20 mouse cellular contexts compared by ENCODE assay signal in genomic region chr4:154214075-154214474, GRCm38 (mm10). TPM values are rescaled to one million over a fixed set of nuclear protein-coding genes. Genes with fewer than 3 reads are reported as not detected.
DNase-seq lines count a peak whose midpoint lies in the region; ATAC-seq lines count a peak whose summit lies in the region.
"Had no signal": no experiment of that assay in that cellular context is flagged by ENCODE, and none has a peak within 500 bp of the region (broad histone marks: within the 10 kb centered on the region; RNA-seq: fewer than 3 reads in every experiment).

No protein-coding gene starts in this region.

- H3K27ac ChIP-seq in heart, embryonic 14.5 days (replicated peaks in 1 of 2; ENCODE audit: control insufficient read depth in 1 of 2, insufficient read depth in 1 of 2, low read depth in 2 of 2, low read length in 2 of 2), result peak overlapping the region; percentile 63 to 66
- no peak overlapping the region for H3K27ac ChIP-seq in heart, embryonic 11.5 days (ENCODE audit: low read depth, low read length)
- H3K27ac ChIP-seq in liver, embryonic 13.5 days, result no peak overlapping the region
- peak overlapping the region; percentile 85 for H3K27ac ChIP-seq in embryonic facial prominence, embryonic 15.5 days (replicated peaks)
- no peak overlapping the region; the same call in 1 of the 2 replicates for H3K27ac ChIP-seq in stomach, embryonic 15.5 days
- H3K27ac ChIP-seq: forebrain, embryonic 15.5 days; hindbrain, postnatal 0 days; layer of hippocampus, adult 2 months; liver, embryonic 15.5 days; neural tube, embryonic 15.5 days had no signal

- H3K9me3 ChIP-seq in heart, embryonic 14.5 days (ENCODE audit: control insufficient read depth, low read length), result no peaks in the 10 kb centered on the region
- no peaks in the 10 kb centered on the region for H3K9me3 ChIP-seq in heart, embryonic 11.5 days (replicated peaks; ENCODE audit: control insufficient read depth, low read length)
- no peaks in the 10 kb centered on the region for H3K9me3 ChIP-seq in liver, embryonic 13.5 days (replicated peaks)
- no peaks in the 10 kb centered on the region for H3K9me3 ChIP-seq in embryonic facial prominence, embryonic 15.5 days (replicated peaks)
- H3K9me3 ChIP-seq in stomach, embryonic 15.5 days, result no peaks in the 10 kb centered on the region
- H3K9me3 ChIP-seq: forebrain, embryonic 15.5 days; liver, embryonic 15.5 days; neural tube, embryonic 15.5 days had no signal

- no peak overlapping the region for H3K4me2 ChIP-seq in heart, embryonic 14.5 days (ENCODE audit: low read length)
- no peak overlapping the region for H3K4me2 ChIP-seq in heart, embryonic 11.5 days
- H3K4me2 ChIP-seq in liver, embryonic 13.5 days, result no peak overlapping the region
- 0 out of 2 replicates have a peak overlapping the region, but pooled peaks have one; percentile 5 for H3K4me2 ChIP-seq in embryonic facial prominence, embryonic 15.5 days (replicated peaks)
- H3K4me2 ChIP-seq in stomach, embryonic 15.5 days, result no peak overlapping the region
- H3K4me2 ChIP-seq: forebrain, embryonic 15.5 days; liver, embryonic 15.5 days; neural tube, embryonic 15.5 days had no signal

- H3K4me1 ChIP-seq in heart, embryonic 14.5 days (ENCODE audit: control insufficient read depth in 2 of 2, insufficient read depth in 2 of 2, low read length in 2 of 2), result peaks cover 25 to 31% of the 10 kb centered on the region in 2 experiments
- H3K4me1 ChIP-seq in heart, embryonic 11.5 days (ENCODE audit: control insufficient read depth, insufficient read depth, low read length), result peaks cover 14% of the 10 kb centered on the region
- H3K4me1 ChIP-seq in liver, embryonic 13.5 days (replicated peaks), result peaks cover 16% of the 10 kb centered on the region
- H3K4me1 ChIP-seq in embryonic facial prominence, embryonic 15.5 days, result peaks cover 70% of the 10 kb centered on the region
- H3K4me1 ChIP-seq in stomach, embryonic 15.5 days, result peaks cover 30% of the 10 kb centered on the region
- H3K4me1 ChIP-seq: neural tube, embryonic 15.5 days had no signal

- 8% methylated on average over 5 of the region's 5 CpGs for WGBS in heart, embryonic 14.5 days
- 7% methylated on average over 5 of the region's 5 CpGs for WGBS in heart, embryonic 11.5 days (ENCODE audit: insufficient replicate concordance)
- WGBS in liver, embryonic 13.5 days (ENCODE audit: insufficient replicate concordance), result 10% methylated on average over 5 of the region's 5 CpGs
- WGBS in embryonic facial prominence, embryonic 15.5 days, result 13% methylated on average over 5 of the region's 5 CpGs
- 7% methylated on average over 5 of the region's 5 CpGs for WGBS in stomach, embryonic 15.5 days

- no peaks in the 10 kb centered on the region for H3K27me3 ChIP-seq in heart, embryonic 14.5 days (ENCODE audit: control insufficient read depth, insufficient read depth, low read length)
- H3K27me3 ChIP-seq in heart, embryonic 11.5 days (ENCODE audit: control insufficient read depth, insufficient read depth, low read length), result 0 out of 2 replicates have a peak, but pooled peaks cover 7% of the 10 kb centered on the region
- 0 out of 2 replicates have a peak, but pooled peaks cover 9% of the 10 kb centered on the region for H3K27me3 ChIP-seq in liver, embryonic 13.5 days
- no peaks in the 10 kb centered on the region for H3K27me3 ChIP-seq in embryonic facial prominence, embryonic 15.5 days
- no peaks in the 10 kb centered on the region for H3K27me3 ChIP-seq in stomach, embryonic 15.5 days (replicated peaks)
- H3K27me3 ChIP-seq: forebrain, embryonic 15.5 days; liver, embryonic 15.5 days; neural tube, embryonic 15.5 days had no signal

- H3K9ac ChIP-seq in heart, embryonic 14.5 days (ENCODE audit: low read length), result peak overlapping the region; percentile 25
- no peak overlapping the region for H3K9ac ChIP-seq in heart, embryonic 11.5 days (ENCODE audit: low read depth, low read length)
- no peak overlapping the region for H3K9ac ChIP-seq in liver, embryonic 13.5 days
- no peak overlapping the region for H3K9ac ChIP-seq in embryonic facial prominence, embryonic 15.5 days
- no peak overlapping the region for H3K9ac ChIP-seq in stomach, embryonic 15.5 days
- H3K9ac ChIP-seq: forebrain, embryonic 15.5 days; liver, embryonic 15.5 days; neural tube, embryonic 15.5 days had no signal

- DNase-seq in liver, embryonic 13.5 days, result no peak
- DNase-seq in liver, result no peak
- DNase-seq in spleen, postnatal 4 days (ENCODE audit: low spot score in 2 of 2), result no peak
- DNase-seq in ovary, postnatal 36 days (ENCODE audit: low spot score), result no peak
- DNase-seq: B cell, adult 2 months; cerebellum, adult 11-12 months; kidney, adult 2 months; kidney, postnatal 14 days; layer of hippocampus, postnatal 36 days; midbrain, embryonic 14.5 days; thymus, postnatal 25 days had no signal

- no peaks in the 10 kb centered on the region for H3K36me3 ChIP-seq in heart, embryonic 14.5 days (ENCODE audit: control insufficient read depth, insufficient read depth, low read length)
- no peaks in the 10 kb centered on the region for H3K36me3 ChIP-seq in heart, embryonic 11.5 days (ENCODE audit: control insufficient read depth, insufficient read depth, low read length)
- no peaks in the 10 kb centered on the region for H3K36me3 ChIP-seq in liver, embryonic 13.5 days
- H3K36me3 ChIP-seq in embryonic facial prominence, embryonic 15.5 days, result no peaks in the 10 kb centered on the region
- H3K36me3 ChIP-seq in stomach, embryonic 15.5 days, result no peaks in the 10 kb centered on the region
- H3K36me3 ChIP-seq: forebrain, embryonic 15.5 days; liver, embryonic 15.5 days; neural tube, embryonic 15.5 days had no signal

- peak; percentile 22; the same call in 1 of the 2 replicates for ATAC-seq in heart, embryonic 14.5 days (ENCODE audit: insufficient number of reproducible peaks, insufficient read depth, low FRiP score, low read depth)
- ATAC-seq in heart, embryonic 11.5 days (replicated peaks; ENCODE audit: insufficient number of reproducible peaks, low FRiP score, low TSS enrichment), result no peak
- 0 out of 2 replicates have a peak, but pooled peaks have one; percentile 35 for ATAC-seq in liver, embryonic 13.5 days (ENCODE audit: low read depth)
- no peak for ATAC-seq in embryonic facial prominence, embryonic 15.5 days (ENCODE audit: insufficient number of reproducible peaks, low FRiP score, low TSS enrichment, low read depth)
- ATAC-seq in stomach, embryonic 15.5 days (ENCODE audit: insufficient read depth, low FRiP score, low read depth), result peak; percentile 41; the same call in 1 of the 2 replicates
- ATAC-seq: forebrain, embryonic 15.5 days had no signal

- H3K4me3 ChIP-seq in heart, embryonic 14.5 days (ENCODE audit: control insufficient read depth in 1 of 2, insufficient read depth in 1 of 2, low read depth in 1 of 2, low read length in 2 of 2), result no peak overlapping the region
- no peak overlapping the region for H3K4me3 ChIP-seq in heart, embryonic 11.5 days (ENCODE audit: low read depth, low read length)
- H3K4me3 ChIP-seq in liver, embryonic 13.5 days (replicated peaks), result no peak overlapping the region
- H3K4me3 ChIP-seq in embryonic facial prominence, embryonic 15.5 days (replicated peaks), result no peak overlapping the region
- H3K4me3 ChIP-seq in stomach, embryonic 15.5 days (replicated peaks), result no peak overlapping the region
- H3K4me3 ChIP-seq: forebrain, embryonic 15.5 days; layer of hippocampus, adult 2 months; liver, embryonic 15.5 days; neural tube, embryonic 15.5 days had no signal

RNA-seq across cellular contexts. Expression of gene Megf6, which starts 43.5 kb away (rescaled TPM):
- polyA plus RNA-seq in heart, embryonic 14.5 days (2014; fragmentation: Nextera tagmentation; extraction: Ambion mirVana), result 33.3 and 39.8 TPM in 2 replicates
- 8.6 and 8.8 TPM in 2 replicates for polyA plus RNA-seq in heart, embryonic 11.5 days (2014; fragmentation: Nextera tagmentation; extraction: Ambion mirVana)
- polyA plus RNA-seq in liver, embryonic 13.5 days (2015; fragmentation: Nextera tagmentation; extraction: Ambion mirVana), result 1.5 and 1.6 TPM in 2 replicates
- polyA plus RNA-seq in embryonic facial prominence, embryonic 15.5 days (2015; fragmentation: Nextera tagmentation; extraction: Ambion mirVana), result 146 and 154 TPM in 2 replicates
- polyA plus RNA-seq in stomach, embryonic 15.5 days (2015; fragmentation: Nextera tagmentation; extraction: Ambion mirVana), result 19.9 and 20.9 TPM in 2 replicates

RNA-seq across cellular contexts. Expression of gene Tprgl, which starts 53.6 kb away (rescaled TPM):
- 145 and 148 TPM in 2 replicates for polyA plus RNA-seq in heart, embryonic 14.5 days (2014; fragmentation: Nextera tagmentation; extraction: Ambion mirVana)
- polyA plus RNA-seq in heart, embryonic 11.5 days (2014; fragmentation: Nextera tagmentation; extraction: Ambion mirVana), result 125 and 135 TPM in 2 replicates
- polyA plus RNA-seq in liver, embryonic 13.5 days (2015; fragmentation: Nextera tagmentation; extraction: Ambion mirVana), result 138 and 145 TPM in 2 replicates
- polyA plus RNA-seq in embryonic facial prominence, embryonic 15.5 days (2015; fragmentation: Nextera tagmentation; extraction: Ambion mirVana), result 154 and 159 TPM in 2 replicates
- polyA plus RNA-seq in stomach, embryonic 15.5 days (2015; fragmentation: Nextera tagmentation; extraction: Ambion mirVana), result 122 and 124 TPM in 2 replicates

Comparison
In these comparisons a context has a peak if more than half of its experiments do, and no peak if none do; other contexts are left out.
1. ATAC-seq: peak in heart, embryonic 14.5 days (single experiment), liver, embryonic 13.5 days (single experiment) and stomach, embryonic 15.5 days (single experiment); none in heart, embryonic 11.5 days (single experiment) and embryonic facial prominence, embryonic 15.5 days (single experiment).
2. H3K27ac ChIP-seq: peak in heart, embryonic 14.5 days (2 of 2) and embryonic facial prominence, embryonic 15.5 days (single experiment); none in heart, embryonic 11.5 days (single experiment), liver, embryonic 13.5 days (single experiment) and stomach, embryonic 15.5 days (single experiment).